Mouse (Mus musculus): ENCODE results near the gene Usp39. TPM values are rescaled to one million over a fixed set of nuclear protein-coding genes. Genes with fewer than 3 reads are reported as not detected.

Usp39 gene
- total RNA-seq (2022): 10 to 100 TPM; 29.6 to 33.2 (median 32.1) TPM

- peak; percentile 90 to 93 for DNase-seq (ENCODE audit: low spot score in 2 of 2)
These were observed at the start of gene Usp39 for GRCm38 (mm10) chr6:72345074-72345567. Usp39 (minus strand) TSS chr6:72345184.

DNA sequence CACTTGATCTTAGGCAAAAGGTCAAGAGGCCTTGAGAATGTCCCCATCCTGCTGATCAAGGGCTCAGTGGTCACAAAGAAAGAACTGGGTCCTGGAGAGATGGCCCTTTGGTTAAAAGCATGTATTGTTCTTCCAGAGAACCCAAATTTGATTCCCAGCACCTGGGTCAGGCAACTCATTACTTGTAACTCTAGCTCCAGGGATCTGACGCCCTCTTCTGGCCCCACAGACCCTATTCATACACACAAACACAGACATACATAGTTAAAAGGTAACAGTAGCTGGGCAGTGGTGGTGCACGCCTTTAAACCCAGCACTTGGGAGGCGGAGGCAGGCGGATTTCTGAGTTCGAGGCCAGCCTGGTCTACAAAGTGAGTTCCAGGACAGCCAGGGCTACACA is 47.4 kb upstream of the Usp39 start:
- no peak for DNase-seq (ENCODE audit: low spot score in 2 of 2)

- DNase-seq (ENCODE audit: low spot score in 2 of 2): no peak
These were observed 46.0 kb upstream of the Usp39 start for GRCm38 (mm10) chr6:72390795-72391521.

DNA sequence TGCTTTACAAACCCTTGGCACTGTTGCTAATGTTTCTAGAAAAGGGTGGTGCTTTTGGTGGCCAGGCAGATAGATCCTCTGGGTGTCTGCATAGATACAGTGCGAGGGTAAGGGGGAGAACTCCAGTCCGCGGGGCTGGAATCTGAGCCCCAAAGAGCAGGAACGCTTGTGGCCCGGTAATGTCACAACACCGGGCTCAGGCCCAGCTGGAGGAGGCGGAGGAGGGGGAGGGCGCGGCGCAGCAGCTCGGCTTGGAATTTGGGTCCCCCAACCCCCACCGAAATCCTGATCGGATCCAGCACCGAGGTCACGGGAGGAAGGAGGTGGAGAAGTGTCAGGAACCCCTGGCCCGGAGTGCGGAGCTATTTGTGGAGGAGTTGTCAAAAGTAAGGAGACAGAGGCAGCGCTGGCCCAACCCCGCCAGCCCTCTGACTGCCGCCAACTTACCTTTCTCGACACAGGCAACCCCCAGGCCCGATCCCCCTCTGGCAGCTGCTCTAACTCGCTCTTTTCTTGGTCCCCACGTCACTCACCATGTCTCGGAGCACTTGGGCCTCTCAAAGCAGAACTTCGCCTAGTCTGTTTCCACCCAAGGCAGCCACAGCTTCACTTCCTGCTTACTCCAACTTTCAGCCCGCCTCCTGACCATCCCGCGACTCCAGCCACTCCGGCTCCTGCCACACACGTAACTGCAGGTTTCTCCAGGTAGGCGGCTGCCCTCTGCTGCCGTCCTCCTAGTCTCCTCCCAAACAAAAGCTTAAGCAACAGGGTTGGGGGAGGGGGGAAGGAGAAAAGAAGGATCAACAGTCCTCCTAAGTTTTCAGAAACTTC is 45.2 kb upstream of the Usp39 start, which contains the start of gene Vamp8:
Vamp8 (minus strand) TSS at position 763 of the 831 bp plus-strand sequence.
- peak; percentile 20 to 23 for DNase-seq (ENCODE audit: low spot score in 2 of 2)

DNA sequence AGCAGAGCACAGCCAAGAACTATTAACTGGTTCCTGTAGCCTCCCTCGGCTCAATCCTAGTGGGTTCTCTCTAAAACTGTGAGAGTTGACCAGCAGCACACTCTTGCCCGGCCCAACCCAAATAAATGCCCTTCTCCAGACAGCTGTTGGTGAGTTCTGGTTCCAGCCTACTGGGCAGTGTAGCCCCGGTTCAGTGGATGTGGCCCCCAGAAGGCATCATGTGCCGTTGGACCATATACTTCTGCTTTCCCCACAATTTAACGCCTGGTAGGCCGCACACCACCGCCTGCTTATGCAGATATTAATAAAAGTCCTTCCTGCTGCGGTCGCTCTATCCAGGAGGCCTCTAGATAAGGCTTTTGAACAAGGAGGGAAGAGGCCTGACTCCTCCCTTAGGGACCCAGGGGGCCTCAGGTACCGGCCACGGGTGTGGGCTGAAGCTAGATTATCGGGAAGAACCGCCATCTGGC is 44.5 kb upstream of the Usp39 start:
- no peak for DNase-seq (ENCODE audit: low spot score in 2 of 2)

DNA sequence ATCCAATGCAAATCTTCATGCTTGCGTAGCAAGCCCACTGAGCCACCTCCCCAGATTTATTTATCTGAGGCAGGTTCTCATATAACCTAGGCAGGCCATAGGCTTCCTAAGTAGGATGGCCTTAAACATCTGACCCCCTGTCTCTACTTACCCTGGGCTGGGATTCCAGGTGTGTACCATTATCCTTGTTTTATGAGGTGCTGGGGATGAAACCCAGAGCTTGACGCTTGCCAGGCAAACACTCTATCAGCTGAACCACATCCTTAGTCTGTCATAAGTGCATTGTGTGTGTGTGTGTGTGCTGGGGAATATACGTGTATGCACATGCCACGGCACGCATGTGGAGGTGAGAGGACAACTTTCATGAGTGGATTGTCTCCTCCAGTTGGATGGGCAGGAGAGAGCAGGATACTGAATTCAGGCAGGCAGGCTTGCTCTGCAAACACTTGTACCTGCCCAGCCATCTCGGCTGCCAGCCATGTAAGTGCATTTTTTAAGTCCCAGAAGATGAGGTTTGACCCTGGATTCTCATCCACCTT is 43.9 kb upstream of the Usp39 start:
- DNase-seq (ENCODE audit: low spot score in 2 of 2): no peak

DNA sequence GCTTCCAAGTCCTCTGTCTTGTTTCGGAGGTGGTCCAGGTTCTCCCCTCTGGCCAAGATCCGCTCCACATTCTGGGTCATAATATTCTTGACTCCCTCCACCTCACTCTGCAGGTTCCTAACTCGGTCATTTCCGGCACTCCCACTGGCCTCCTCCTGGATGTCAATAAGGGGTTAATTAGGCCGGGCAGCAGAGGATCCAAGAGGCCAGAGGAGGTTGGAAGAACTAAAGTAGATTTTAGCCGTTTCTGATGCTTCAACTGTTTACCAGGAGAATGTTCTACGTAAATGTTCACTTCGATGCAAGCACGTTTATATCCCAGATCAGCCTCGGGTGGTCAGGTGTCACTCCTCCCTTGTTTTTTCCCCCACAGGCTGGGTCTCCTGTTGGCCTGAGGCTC is 43.3 kb upstream of the Usp39 start:
- no peak for DNase-seq (ENCODE audit: low spot score in 2 of 2)

GRCm38 (mm10) chr6:72387816-72388215 is 42.8 kb upstream of the Usp39 start:
- no peak for DNase-seq (ENCODE audit: low spot score in 2 of 2)

- no peak for DNase-seq (ENCODE audit: low spot score in 2 of 2)
These were observed 41.6 kb upstream of the Usp39 start for GRCm38 (mm10) chr6:72386561-72386960.

DNA sequence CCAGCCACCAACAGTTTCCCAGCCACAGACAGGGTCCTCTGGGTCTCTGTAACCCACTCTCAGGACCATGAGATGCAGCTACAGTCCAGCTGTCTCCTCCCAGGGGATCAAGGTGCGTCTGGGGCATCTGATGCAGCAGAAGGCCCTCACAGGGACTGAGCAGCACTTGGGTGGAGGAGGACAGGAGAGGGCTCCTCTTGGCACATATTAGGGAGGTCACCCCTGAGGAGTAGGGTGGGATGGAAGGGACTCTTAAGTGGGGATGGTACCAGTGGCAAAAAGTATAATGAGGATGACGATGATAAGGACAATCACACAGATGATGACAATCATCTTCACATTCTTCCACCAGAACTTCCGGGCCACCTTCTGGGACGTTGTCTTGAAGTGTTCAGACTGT is 40.3 kb upstream of the Usp39 start:
- no peak for DNase-seq (ENCODE audit: low spot score in 2 of 2)

- no peak for DNase-seq (ENCODE audit: low spot score in 2 of 2)
These were observed 39.0 kb upstream of the Usp39 start for GRCm38 (mm10) chr6:72383952-72384351.

DNA sequence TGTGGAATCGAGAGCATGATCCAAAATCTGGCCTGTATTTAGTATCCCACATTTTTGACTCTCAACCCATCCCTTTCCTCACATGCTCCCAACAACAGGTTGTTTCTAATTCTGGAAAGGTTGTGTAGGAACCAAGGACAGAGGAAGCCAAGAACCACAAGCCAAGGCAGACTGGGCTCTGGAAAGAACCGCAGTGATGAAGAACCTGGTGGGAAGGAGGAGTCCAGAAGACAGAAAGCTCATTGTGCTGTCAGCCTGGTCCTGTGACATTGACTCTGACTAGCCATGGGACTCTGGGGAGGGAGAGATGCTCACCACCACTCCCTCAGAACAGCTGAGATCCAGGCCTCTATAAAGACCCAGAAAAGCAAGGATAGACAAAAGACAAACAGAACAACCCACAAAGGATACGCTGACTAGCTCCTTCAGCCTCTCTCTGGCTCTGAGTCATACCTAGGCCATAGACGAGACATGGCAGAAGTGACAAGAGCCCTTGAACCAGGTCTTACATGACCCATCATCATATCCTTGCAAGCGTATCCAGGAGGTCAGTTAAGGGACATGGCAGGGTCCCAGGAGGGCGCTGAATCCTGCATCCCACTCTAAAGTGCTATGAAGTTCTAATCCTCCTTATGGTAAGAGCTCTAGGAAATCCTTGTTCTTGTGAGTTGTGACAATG is 38.3 kb upstream of the Usp39 start:
- DNase-seq (ENCODE audit: low spot score in 2 of 2): no peak

DNA sequence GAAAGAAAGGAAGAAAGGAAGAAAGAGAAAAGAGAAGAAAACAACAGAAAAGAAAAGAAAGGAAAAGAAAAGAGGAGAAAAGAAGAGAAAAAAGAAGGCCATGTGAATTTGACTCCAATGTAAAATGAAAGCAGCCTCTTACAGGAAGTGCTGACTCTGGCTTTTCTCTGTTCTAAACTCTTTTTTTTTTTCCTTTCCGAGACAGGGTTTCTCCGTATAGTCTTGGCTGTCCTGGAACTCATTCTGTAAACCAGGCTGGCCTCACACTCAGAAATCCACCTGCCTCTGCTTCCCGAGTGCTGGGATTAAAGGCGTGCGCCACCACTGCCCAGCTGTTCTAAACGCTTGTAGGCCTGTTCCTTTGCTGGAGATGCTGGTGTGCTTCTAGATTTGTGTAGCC is 37.5 kb upstream of the Usp39 start:
- DNase-seq (ENCODE audit: low spot score in 2 of 2): no peak

- peak in 1 of 2 experiments; percentile 36 for DNase-seq (ENCODE audit: low spot score in 2 of 2)
These were observed 35.3 kb upstream of the Usp39 start, which contains the start of gene Vamp5 for GRCm38 (mm10) chr6:72380131-72380770. Vamp5 (minus strand) TSS chr6:72380468.

GRCm38 (mm10) chr6:72379377-72380130 is 34.6 kb upstream of the Usp39 start:
- DNase-seq (ENCODE audit: low spot score in 2 of 2): no peak

DNA sequence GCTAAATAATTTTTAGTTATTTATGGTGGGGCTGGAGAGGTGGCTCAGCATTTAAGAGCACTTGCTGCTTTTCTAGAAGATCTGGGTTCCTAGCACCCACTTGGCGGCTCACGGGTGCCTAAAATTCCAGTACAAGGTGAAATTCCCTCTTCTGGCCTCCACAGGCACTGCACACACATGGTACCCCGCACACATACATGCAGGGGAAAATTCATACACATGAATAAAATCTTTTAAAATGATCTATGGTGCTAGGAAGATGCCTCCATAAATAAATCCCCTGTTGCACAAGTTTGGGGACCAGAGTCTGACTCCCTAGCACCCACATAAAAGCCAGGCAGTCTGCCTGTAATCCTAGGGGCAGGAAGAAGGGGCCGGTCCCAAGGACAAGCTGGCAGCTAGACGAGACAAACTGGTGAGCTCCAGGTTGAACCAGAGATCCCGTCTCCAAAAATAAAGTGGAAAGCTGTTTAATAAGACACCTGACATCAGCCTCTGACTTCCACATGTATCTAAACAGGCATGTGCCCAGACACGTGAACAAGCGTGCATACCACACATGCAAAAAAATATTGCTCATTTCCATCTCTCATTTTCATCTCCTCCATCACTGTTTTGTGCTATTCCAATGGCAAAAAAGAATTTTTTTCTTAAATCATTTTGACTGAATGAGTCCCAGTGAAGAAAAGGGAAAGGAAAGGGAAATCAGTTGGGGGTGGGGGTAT is 33.7 kb upstream of the Usp39 start:
- no peak for DNase-seq (ENCODE audit: low spot score in 2 of 2)

DNA sequence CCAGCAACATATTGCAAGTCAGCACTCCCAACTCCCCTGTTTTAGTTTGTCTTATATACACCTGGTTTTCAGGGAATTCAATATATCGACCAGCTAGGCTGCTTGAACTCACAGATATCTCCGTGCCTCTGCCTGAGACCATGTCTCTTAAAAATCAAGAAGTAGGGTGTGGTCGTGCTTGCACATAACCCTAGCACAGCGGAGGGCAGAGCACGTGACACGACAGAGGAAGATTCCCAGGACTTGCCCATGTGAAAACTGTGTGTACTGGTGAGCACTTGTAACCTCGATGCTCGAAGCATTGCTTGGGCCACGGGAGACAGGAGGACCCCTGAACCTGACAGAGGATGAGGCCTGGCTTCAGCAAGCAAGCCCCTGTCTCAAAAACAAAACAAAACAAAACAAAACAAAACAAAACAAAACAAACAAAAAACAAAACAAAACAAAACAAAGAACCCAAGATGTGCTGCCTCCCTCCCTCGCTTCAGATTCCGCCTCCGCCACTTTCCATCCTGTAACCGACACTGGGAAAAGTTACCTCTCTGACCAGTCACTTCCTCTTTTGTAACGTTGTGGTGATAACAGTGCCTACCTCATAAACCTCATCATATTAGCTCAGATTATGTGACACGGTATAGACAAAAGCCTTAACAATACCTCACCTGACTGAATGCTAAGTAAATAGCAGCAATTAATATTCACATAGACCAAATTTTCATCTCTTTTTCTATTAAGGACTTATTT is 30.0 kb upstream of the Usp39 start:
- no peak for DNase-seq (ENCODE audit: low spot score in 2 of 2)

GRCm38 (mm10) chr6:72374206-72374605 is 29.2 kb upstream of the Usp39 start:
- no peak for DNase-seq (ENCODE audit: low spot score in 2 of 2)

- no peak for DNase-seq (ENCODE audit: low spot score in 2 of 2)
These were observed 28.2 kb upstream of the Usp39 start for GRCm38 (mm10) chr6:72373184-72373583.

Data from left cerebral cortex, adult 8-10 months (tissue).